Mouse (Mus musculus) spleen, adult 2 months (tissue): ENCODE measurements around the gene Tmem131l. TPM values are rescaled to one million over a fixed set of nuclear protein-coding genes. Genes with fewer than 3 reads are reported as not detected.

Experiments
- DNase-seq, 2 experiments: peaks; one replicate each; pipeline versions ENCODE4 v3.0.0 to v3.0.0-alpha.2; 2012 to 2021; ENCODE audit warnings: low spot score in 2 of 2, low read depth in 1 of 2
- H3K27ac ChIP-seq: fragments of 200-500 bp; 2 replicates; pipeline ENCODE4 v1.5.1; 2012; ENCODE audit warnings: low read length, inconsistent platforms; ENCODE audit not compliant: insufficient read depth
- H3K27me3 ChIP-seq: fragments of 200-500 bp; 2 replicates; pipeline ENCODE4 v1.6.1; 2012; ENCODE audit warnings: mild to moderate bottlenecking, moderate library complexity, low read length, inconsistent platforms; ENCODE audit not compliant: control insufficient read depth, insufficient read depth
- H3K36me3 ChIP-seq: fragments of 200-500 bp; 2 replicates; pipeline ENCODE4 v1.6.1; 2012; ENCODE audit warnings: mild to moderate bottlenecking, low read length, inconsistent platforms; ENCODE audit not compliant: control insufficient read depth, insufficient read depth
- H3K4me1 ChIP-seq: fragments of 200-500 bp; 2 replicates; pipeline ENCODE4 v1.6.1; 2011; ENCODE audit warnings: inconsistent platforms; ENCODE audit not compliant: control insufficient read depth, insufficient read depth, insufficient read length
- H3K4me3 ChIP-seq: fragments of 200-500 bp; 2 replicates; pipeline ENCODE4 v1.5.1; 2011; ENCODE audit warnings: mild to moderate bottlenecking, inconsistent platforms; ENCODE audit not compliant: insufficient read depth, insufficient read length; ENCODE audit errors: extremely low read depth
- CTCF ChIP-seq: fragments of 200-500 bp; IDR thresholded peaks from 2 replicates; pipeline ENCODE4 v1.5.1; 2011; ENCODE audit warnings: mild to moderate bottlenecking, inconsistent platforms; ENCODE audit not compliant: insufficient read depth, insufficient read length, insufficient replicate concordance; ENCODE audit errors: extremely low read depth
- POLR2A ChIP-seq: fragments of 200-500 bp; IDR thresholded peaks from 2 replicates; pipeline ENCODE4 v1.6.1; 2011; ENCODE audit warnings: low read depth, low read length, inconsistent platforms
- WGBS: fragments of 180-500 bp; shearing (Covaris S2); methylation state at CpG from one replicate; pipeline ENCODE4 v1.1.7; 2018; 5-methylcytosine and 5-hydroxymethylcytosine counted together
- polyA plus RNA-seq: library from polyadenylated mRNA; depleted of rRNA; stranded (reverse); fragments of >200 nt; gene quantifications from 2 replicates; pipeline ENCODE4 v1.2.3, GENCODE M21; 2012

Tmem131l gene
- polyA plus RNA-seq, 1 experiment: 116 TPM

GRCm38 (mm10) chr3:83948801-83949200, 91.2 kb downstream of the Tmem131l start:
- WGBS: 89% methylated on average over 4 of the region's 4 CpGs
- no peak overlapping the region for H3K27ac ChIP-seq
- no peak for DNase-seq
- H3K27me3 ChIP-seq: no peaks in the 10 kb centered on the region
- H3K4me1 ChIP-seq: no peaks in the 10 kb centered on the region
- peaks cover 9% of the 10 kb centered on the region for H3K36me3 ChIP-seq
- no peak for TF ChIP-seq CTCF
- no peak for TF ChIP-seq POLR2A
- H3K4me3 ChIP-seq: no peak overlapping the region

- 62% methylated on average over 8 of the region's 8 CpGs for WGBS
- H3K4me3 ChIP-seq: no peak overlapping the region
- no peaks in the 10 kb centered on the region for H3K27me3 ChIP-seq
- TF ChIP-seq CTCF (no peak), POLR2A (no peak)
- peaks cover 10% of the 10 kb centered on the region for H3K36me3 ChIP-seq
- no peaks in the 10 kb centered on the region for H3K4me1 ChIP-seq
- no peak overlapping the region for H3K27ac ChIP-seq
- no peak for DNase-seq
Observed at GRCm38 (mm10) chr3:83947476-83948245, 92.3 kb downstream of the Tmem131l start.

- peaks cover 13% of the 10 kb centered on the region for H3K36me3 ChIP-seq
- DNase-seq: peak in 1 of 2 experiments; percentile 15
- no peak for TF ChIP-seq POLR2A
- TF ChIP-seq CTCF: no peak
- H3K27ac ChIP-seq: no peak overlapping the region
- 78% methylated on average over 1 of the region's 1 CpGs for WGBS
- H3K27me3 ChIP-seq: no peaks in the 10 kb centered on the region
- no peaks in the 10 kb centered on the region for H3K4me1 ChIP-seq
- H3K4me3 ChIP-seq: no peak overlapping the region
Observed at GRCm38 (mm10) chr3:83946848-83947247, 93.1 kb downstream of the Tmem131l start.

- Histone ChIP-seq H3K4me1 (no peaks in the 10 kb centered on the region), H3K4me3 (no peak overlapping the region), H3K27ac (no peak overlapping the region), H3K27me3 (no peaks in the 10 kb centered on the region), H3K36me3 (peaks cover 25% of the 10 kb centered on the region)
- WGBS: 93% methylated on average over 2 of the region's 2 CpGs
- TF ChIP-seq CTCF (no peak), POLR2A (no peak)
- no peak for DNase-seq
Observed at GRCm38 (mm10) chr3:83943691-83944090, 96.3 kb downstream of the Tmem131l start.

GRCm38 (mm10) chr3:83943212-83943611, 96.8 kb downstream of the Tmem131l start:
- H3K27me3 ChIP-seq: no peaks in the 10 kb centered on the region
- TF ChIP-seq POLR2A: no peak
- TF ChIP-seq CTCF: no peak
- no peak overlapping the region for H3K4me3 ChIP-seq
- WGBS: 93% methylated on average over 4 of the region's 4 CpGs
- H3K36me3 ChIP-seq: peaks cover 27% of the 10 kb centered on the region
- no peak for DNase-seq
- no peaks in the 10 kb centered on the region for H3K4me1 ChIP-seq
- no peak overlapping the region for H3K27ac ChIP-seq

GRCm38 (mm10) chr3:83941921-83942320, 98.1 kb downstream of the Tmem131l start:
- WGBS: 91% methylated on average over 4 of the region's 4 CpGs
- Histone ChIP-seq H3K27me3 (no peaks in the 10 kb centered on the region), H3K4me3 (no peak overlapping the region), H3K36me3 (peaks cover 34% of the 10 kb centered on the region), H3K4me1 (no peaks in the 10 kb centered on the region), H3K27ac (no peak overlapping the region)
- no peak for DNase-seq
- TF ChIP-seq POLR2A (no peak), CTCF (no peak)

GRCm38 (mm10) chr3:83938871-83939270, 101.1 kb downstream of the Tmem131l start:
- Histone ChIP-seq H3K27ac (no peak overlapping the region), H3K36me3 (peaks cover 39% of the 10 kb centered on the region), H3K4me1 (no peaks in the 10 kb centered on the region), H3K27me3 (no peaks in the 10 kb centered on the region), H3K4me3 (no peak overlapping the region)
- TF ChIP-seq POLR2A (no peak), CTCF (no peak)
- WGBS: 86% methylated on average over 5 of the region's 5 CpGs
- DNase-seq: no peak
